Mouse (Mus musculus): ENCODE results near the gene Rxfp4. TPM values are rescaled to one million over a fixed set of nuclear protein-coding genes. Genes with fewer than 3 reads are reported as not detected.

Gene Rxfp4
- polyA plus RNA-seq, 1 experiment from 2014 or later, result not detected

Other genes starting within 250 kb of the Rxfp4 start
- 73.3 and 82.3 TPM in 2 replicates for gene Pmf1, start 242.8 kb downstream of the Rxfp4 start, polyA plus RNA-seq (2016; fragmentation: Nextera tagmentation; extraction: Ambion mirVana)
- 24.9 and 25.9 TPM in 2 replicates for gene Slc25a44, start 228.0 kb downstream of the Rxfp4 start, polyA plus RNA-seq (2016; fragmentation: Nextera tagmentation; extraction: Ambion mirVana)
- gene Sema4a, start 192.0 kb downstream of the Rxfp4 start, polyA plus RNA-seq (2016; fragmentation: Nextera tagmentation; extraction: Ambion mirVana), result 17.1 and 18.4 TPM in 2 replicates
- gene Lmna, start 143.2 kb downstream of the Rxfp4 start, polyA plus RNA-seq (2016; fragmentation: Nextera tagmentation; extraction: Ambion mirVana), result 48.9 and 61.6 TPM in 2 replicates
- gene Mex3a, start 120.7 kb downstream of the Rxfp4 start, polyA plus RNA-seq (2016; fragmentation: Nextera tagmentation; extraction: Ambion mirVana), result 44.2 and 44.5 TPM in 2 replicates
- gene Rab25, start 104.8 kb downstream of the Rxfp4 start, polyA plus RNA-seq (2016; fragmentation: Nextera tagmentation; extraction: Ambion mirVana), result 1.5 and 2.4 TPM in 2 replicates
- gene Lamtor2, start 100.1 kb downstream of the Rxfp4 start, polyA plus RNA-seq (2016; fragmentation: Nextera tagmentation; extraction: Ambion mirVana), result 124 and 140 TPM in 2 replicates
- gene Ubqln4, start 99.4 kb downstream of the Rxfp4 start, polyA plus RNA-seq (2016; fragmentation: Nextera tagmentation; extraction: Ambion mirVana), result 59.4 and 60.7 TPM in 2 replicates
- gene Ssr2, start 77.3 kb downstream of the Rxfp4 start, polyA plus RNA-seq (2016; fragmentation: Nextera tagmentation; extraction: Ambion mirVana), result 152 and 155 TPM in 2 replicates
- 171 and 179 TPM in 2 replicates for gene Arhgef2, start 47.2 kb downstream of the Rxfp4 start, polyA plus RNA-seq (2016; fragmentation: Nextera tagmentation; extraction: Ambion mirVana)
- 117 and 119 TPM in 2 replicates for gene Khdc4, start 32.7 kb upstream of the Rxfp4 start, polyA plus RNA-seq (2016; fragmentation: Nextera tagmentation; extraction: Ambion mirVana)
- 43.6 and 47.1 TPM in 2 replicates for gene Rit1, start 63.7 kb upstream of the Rxfp4 start, polyA plus RNA-seq (2016; fragmentation: Nextera tagmentation; extraction: Ambion mirVana)
- 153 and 157 TPM in 2 replicates for gene Syt11, start 122.0 kb upstream of the Rxfp4 start, polyA plus RNA-seq (2016; fragmentation: Nextera tagmentation; extraction: Ambion mirVana)
- gene Gon4l, start 182.1 kb upstream of the Rxfp4 start, polyA plus RNA-seq (2016; fragmentation: Nextera tagmentation; extraction: Ambion mirVana), result 18.8 and 19.4 TPM in 2 replicates